Mouse (Mus musculus) cerebellum, adult 2 months (tissue): ENCODE results near the gene Tmem248.

Source experiments
- CTCF ChIP-seq: fragments of 200-500 bp; IDR thresholded peaks from 2 replicates; pipeline ENCODE4 v1.5.1; 2011; ENCODE audit warnings: low read depth, mild to moderate bottlenecking, control low read depth, low read length, moderate library complexity, borderline replicate concordance; ENCODE audit not compliant: insufficient read depth
- POLR2A ChIP-seq: fragments of 200-500 bp; IDR thresholded peaks from 2 replicates; pipeline ENCODE4 v1.6.1; 2011; ENCODE audit warnings: low read length, control low read depth, borderline replicate concordance; ENCODE audit not compliant: insufficient read depth

- TF ChIP-seq CTCF, result no peak
- TF ChIP-seq POLR2A, result no peak
Measured at GRCm38 (mm10) chr5:130204560-130204959, 12.3 kb upstream of the Tmem248 start.
